Mouse (Mus musculus) cerebellum, postnatal 4 days (tissue): ENCODE data around the gene Naa80.

ENCODE experiments used
- DNase-seq, 2 experiments: peaks; one replicate each; pipeline ENCODE4 v3.0.0; 2022; ENCODE audit warnings: low spot score in 2 of 2, mixed read lengths in 1 of 2

Gene Naa80

DNA sequence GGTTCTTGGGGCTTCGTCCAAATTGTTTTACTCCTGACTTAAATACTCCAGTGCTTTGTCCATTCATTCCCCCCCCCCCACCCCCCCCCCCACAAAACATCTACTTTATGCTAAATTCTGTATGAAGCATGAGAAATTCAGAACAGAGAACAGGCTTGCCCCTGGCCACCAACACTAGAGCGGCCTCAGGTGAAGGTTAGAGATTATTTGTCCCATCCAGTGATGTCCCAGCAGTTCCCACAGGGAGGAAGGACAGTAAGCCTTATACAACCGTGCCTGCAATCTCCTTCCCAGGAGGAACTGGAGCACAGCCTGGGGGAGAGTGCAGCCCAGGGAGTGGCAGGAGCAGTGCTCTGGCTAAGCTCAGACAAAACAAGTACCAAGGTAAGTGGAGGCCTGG, at the start of gene Naa80:
TSS of gene Naa80 (plus strand) at position 301 of the 400 bp plus-strand sequence.
- DNase-seq, result no peak

DNA sequence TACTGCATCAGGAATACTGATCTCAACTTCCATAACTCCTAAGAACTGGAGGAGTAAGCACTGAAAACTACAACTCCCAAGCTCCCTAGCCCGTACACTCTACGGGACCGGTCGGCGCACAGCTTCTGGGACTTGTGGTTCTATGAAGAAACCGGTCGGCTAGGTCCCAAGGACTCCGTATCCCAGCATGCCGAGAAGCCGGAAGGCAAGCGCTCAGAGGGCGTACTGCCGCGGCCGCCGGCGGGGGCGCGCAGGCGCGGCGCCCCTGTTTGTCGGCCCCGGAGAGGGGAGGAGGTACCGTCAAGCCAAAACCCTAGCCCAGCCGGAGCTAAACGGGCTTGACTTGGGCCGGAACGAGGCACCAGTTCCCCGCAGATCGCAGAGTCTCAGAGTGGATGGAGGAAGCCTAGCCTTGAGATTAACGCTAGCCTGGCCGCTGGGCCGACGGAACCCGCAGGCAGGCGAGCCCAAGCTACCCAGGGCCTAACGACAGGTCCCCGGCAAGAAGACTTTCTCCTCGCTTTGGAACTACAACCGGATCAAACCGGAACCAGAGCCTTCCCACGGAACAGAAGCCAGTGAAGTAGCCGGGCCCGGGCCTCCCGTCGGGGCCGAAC, 44.8 kb upstream of the Naa80 start, which contains the start of gene Tmem115:
TSS of gene Tmem115 (plus strand) at position 155 of the 617 bp plus-strand sequence.
- peak; percentile 75 to 89 for DNase-seq

DNA sequence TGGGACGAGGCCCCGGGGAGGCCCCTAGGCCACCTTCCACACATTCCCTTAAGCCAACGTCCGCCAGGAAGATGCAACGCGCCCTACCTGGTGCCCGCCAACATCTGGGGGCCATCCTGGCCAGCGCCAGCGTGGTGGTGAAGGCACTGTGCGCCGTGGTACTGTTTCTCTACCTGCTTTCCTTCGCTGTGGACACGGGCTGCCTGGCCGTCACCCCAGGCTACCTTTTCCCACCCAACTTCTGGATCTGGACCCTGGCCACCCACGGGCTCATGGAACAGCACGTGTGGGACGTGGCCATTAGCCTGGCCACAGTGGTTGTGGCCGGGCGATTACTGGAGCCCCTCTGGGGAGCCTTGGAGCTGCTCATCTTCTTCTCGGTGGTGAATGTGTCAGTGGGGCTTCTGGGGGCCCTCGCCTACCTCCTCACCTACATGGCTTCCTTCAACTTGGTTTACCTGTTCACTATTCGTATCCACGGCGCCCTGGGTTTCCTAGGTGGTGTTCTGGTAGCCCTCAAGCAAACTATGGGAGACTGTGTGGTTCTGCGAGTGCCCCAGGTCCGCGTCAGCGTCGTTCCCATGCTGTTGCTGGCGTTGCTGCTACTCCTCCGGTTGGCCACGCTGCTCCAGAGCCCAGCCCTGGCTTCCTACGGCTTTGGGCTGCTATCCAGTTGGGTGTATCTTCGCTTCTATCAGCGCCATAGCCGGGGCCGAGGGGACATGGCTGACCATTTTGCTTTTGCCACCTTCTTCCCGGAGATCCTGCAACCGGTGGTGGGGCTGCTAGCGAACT, 44.1 kb upstream of the Naa80 start:
- no peak for DNase-seq

DNA sequence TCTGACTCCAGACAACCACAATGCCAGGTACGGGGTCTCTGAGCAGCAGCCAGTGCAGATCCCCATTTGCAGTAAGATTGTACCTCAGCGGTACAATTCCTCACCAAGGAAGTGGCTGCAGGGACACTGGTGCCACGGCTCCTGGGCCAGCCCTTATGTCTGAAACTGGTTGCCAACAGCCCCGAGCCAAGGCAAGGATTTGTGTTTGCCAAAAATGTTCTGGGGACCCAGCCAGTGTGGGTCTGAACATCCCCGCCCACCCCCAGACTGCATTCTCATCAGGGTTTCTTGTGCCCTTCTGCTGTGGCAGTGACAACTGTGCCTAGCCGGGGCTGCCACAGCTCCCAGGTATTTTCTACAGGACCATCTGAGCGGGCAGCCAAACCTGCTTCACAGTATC, 40.5 kb upstream of the Naa80 start:
- DNase-seq, result no peak

DNA sequence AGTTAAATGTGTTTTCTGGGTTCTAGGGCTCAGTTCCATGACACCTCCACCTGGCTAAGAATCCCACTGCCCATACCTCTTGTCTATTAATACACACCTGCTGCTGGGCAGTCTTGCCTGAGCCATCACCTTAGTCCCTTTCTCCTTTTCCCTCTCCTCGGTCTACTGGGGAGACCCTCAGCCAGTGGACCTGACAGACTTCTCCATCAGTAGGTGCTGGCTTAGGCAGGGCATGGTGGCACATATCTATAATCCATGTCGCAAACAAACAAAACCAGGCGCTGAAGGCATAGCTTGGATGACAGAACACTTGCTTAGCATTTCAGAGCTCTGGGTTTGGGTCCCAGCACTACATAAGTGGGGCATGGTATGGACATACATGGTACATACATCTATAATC, 40.0 kb upstream of the Naa80 start:
- DNase-seq, result no peak

DNA sequence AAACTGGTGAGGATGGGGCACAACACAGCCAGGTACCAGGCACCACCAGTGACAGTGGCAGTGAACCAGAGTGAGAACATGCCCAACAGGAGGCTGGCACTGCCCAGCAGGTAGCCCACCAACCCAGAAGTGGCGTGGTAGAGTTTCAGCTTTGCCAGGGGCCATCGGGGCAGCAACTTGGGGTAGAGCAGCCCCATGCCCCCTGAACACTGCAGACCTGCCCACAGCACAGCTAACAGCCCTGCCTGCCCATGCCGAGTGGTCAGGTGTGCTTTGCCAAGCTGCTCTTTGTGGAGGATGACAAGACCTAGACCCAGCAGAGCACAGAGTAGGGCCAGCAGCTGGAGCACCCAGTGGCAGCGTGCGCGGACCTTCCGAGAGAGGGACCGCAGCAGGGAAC, 38.7 kb upstream of the Naa80 start:
- DNase-seq, result no peak

DNA sequence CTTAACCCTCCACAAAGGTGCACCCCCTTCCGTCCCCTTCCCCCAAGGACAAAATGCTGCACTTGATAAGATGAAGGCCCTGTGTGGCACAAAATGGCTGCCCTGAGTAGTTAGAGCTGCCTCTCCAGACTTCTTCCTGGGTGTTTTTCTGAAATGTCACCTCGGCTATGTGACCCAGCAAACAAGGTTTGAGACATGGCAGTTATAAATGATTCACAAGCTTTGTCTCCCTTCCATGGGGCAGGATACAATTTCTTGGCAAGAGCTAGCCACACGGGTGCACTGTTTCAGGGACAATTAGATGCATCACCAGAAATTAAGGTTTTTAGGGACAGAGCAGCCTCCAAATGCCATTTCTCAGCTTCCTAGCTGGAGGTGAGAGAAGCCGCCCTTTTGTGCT, 38.3 kb upstream of the Naa80 start:
- DNase-seq, result no peak

DNA sequence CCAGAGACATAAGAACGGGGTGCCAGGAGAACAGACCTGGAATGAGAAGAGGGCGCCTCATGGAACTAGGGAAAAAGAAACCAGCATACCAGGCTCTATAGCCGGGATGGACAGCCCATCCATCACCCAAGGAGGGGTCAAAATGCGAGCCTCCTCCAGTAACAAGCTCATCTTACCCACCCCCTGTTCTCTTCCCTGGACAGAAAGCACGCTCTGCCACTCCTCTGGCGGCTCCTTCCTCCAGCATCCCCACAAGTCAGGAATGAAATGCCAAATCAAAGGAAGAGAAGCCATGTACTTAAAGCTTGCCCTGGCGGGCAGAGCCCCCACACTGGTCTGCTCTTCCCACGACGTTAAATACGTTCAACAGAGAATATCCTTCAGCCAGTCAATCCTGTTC, 37.7 kb upstream of the Naa80 start:
- no peak for DNase-seq

DNA sequence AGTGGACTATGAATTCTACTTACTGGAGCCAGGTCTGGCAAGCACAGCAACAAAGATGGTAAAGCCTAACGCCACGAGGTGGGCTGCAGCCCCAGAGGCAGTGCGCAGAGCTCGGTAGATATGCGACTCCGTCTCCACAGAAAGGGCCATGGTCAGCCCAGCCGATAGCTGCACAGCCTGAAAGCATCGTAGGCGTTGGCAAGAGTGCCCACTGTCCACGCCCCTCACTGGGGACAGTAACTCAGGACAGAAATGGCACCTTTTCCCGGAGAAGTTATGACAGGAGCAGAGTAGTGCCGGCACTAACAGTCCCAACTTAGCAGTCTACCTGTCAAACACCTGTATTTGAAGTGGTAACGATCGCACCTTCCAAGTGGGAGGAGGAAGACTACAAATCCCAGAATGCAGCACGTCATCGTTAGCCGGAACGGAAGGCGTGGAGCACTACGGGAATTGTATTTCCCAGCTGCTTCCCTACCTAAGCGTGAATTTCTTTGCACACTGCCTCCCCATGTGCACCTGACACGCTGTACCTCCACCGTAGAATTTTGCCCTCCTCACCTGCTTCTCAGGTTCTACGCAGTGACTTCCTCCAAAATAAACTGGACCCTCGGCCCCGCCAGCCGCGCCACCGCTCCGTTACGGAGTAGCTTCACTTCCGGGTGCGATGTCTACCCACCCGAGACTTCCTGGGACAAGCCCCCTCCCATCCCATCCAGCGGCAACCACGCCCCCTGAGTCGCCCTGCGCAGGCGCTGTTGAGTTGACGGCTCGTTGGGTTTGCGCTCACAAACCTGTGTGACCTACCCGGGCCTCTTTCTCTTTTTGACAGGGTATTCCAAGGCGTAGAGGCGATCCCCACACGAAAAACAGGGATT, 37.0 kb upstream of the Naa80 start, which contains the start of the genes Cyb561d2 and Nprl2:
TSS of gene Cyb561d2 (minus strand) at position 720 of the 878 bp plus-strand sequence.
TSS of gene Nprl2 (plus strand) at position 753 of the 878 bp plus-strand sequence.
- DNase-seq, result peak; percentile 86 to 92

DNA sequence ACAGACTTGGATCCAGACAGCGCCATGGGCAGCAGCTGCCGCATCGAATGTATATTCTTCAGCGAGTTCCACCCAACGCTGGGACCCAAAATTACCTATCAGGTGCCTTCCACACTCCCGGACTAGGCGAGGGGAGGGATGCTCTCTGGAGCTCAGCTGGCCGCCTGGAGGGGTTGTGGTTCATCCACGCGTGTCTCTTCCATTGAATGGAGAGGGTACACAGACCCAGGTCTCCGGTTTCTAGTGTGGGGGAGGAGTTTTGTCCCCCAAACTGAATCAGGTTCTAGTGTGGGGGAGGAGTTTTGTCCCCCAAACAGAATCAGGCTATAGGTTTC, 36.4 kb upstream of the Naa80 start:
- DNase-seq, result no peak

DNA sequence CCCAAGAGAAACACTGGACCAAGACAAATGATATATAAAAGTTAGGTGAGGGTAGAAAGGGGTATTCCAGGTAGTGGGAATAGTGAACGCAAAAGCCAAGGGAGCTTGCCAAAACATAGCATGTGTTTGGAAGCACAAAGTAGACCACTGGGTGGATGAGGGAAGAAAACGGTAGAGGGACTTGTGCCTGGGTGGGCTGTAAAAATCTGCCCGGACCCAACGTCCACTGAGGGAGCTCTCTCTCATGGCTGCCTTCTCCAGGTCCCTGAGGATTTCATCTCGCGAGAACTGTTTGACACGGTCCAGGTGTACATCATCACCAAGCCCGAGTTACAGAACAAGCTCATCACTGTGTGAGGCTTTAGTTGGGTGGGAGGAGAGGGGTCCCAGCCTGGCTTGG, 36.0 kb upstream of the Naa80 start:
- no peak for DNase-seq

DNA sequence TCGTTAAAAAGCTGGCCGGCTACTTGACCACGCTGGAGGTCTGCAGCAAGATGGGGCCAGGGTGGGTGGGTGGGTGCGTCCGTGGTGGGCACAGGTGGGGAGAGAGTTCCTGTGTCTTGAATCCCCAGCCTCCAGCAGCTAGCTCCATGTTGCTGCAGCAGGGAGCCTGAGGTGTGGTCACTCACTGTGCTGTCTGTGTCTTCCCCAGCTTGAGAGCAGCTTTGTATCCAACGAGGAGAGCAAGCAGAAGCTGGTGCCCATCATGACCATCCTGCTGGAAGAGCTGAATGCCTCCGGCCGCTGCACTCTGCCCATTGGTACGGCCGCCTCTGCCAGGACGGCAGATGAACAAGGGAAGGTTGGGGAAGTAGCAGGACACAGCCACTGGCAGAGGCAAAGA, 35.4 kb upstream of the Naa80 start:
- DNase-seq, result no peak

DNA sequence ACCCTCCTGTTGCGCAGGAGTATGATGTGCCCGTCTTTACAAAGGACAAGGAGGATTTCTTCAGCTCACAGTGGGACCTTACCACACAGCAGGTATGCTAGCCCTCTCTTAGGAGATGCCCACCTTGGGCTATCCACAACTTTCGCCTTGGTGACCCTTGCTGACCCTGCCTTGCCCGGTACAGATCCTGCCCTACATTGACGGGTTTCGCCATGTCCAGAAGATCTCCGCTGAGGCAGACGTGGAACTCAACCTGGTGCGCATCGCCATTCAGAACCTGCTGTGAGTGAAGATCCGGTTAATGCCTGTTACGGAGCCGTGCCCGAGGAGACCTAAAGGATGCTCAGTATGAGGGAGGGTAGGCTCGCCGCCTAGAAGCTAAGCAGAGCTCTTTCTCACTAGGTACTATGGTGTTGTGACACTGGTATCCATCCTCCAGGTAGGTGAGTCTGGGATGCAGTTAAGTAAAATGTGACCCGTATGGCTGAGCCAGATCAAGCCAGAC, 34.4 kb upstream of the Naa80 start:
- DNase-seq, result no peak

DNA sequence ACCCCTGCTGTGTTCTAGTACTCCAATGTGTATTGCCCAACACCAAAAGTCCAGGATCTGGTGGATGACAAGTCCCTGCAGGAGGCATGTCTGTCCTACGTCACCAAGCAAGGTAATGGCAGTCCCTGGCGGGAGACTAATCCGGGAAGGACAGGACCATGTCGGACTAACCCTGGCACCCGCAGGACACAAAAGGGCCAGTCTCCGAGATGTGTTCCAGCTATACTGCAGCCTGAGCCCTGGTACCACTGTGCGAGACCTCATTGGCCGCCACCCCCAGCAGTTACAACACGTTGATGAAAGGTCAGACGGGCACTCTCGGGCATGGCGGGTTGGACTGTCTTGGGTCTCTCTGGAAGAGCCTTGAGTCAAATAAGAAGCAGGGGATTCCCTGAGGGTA, 34.0 kb upstream of the Naa80 start:
- DNase-seq, result no peak

DNA sequence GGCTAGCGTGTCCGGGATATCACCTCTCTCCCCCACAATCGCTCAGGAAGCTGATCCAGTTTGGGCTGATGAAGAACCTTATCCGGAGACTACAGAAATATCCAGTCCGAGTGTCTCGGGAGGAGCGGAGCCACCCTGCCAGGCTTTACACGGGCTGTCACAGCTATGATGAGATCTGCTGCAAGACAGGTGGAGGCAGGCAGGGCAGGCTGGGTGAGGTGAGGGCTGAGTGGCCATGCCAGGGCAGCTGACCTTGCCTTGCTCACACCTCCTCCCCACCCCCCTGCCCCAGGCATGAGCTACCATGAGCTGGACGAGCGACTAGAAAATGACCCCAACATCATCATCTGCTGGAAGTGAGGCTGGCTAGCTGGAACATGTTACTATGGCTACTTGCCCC, 33.5 kb upstream of the Naa80 start:
- DNase-seq, result no peak

DNA sequence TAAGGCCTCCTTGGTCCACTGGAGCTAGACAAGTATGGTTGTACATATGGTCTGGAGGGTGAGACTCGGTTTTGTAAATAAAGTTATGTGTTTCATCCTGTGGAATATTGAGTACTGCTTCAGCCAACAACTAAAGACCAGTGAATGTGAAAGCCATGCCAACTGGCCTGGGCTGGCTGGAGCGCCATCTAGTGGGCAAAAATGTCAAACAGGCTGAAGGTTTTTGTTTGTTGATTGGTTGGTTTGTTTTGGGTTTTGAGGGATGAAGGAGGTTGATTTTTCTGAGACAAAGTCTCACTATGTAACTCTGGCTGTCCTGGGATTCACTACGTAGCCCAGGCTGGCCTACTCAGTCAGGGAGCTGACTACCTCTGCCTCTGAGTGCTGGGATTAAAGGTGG, 33.1 kb upstream of the Naa80 start:
- peak; percentile 63 to 85 for DNase-seq

DNA sequence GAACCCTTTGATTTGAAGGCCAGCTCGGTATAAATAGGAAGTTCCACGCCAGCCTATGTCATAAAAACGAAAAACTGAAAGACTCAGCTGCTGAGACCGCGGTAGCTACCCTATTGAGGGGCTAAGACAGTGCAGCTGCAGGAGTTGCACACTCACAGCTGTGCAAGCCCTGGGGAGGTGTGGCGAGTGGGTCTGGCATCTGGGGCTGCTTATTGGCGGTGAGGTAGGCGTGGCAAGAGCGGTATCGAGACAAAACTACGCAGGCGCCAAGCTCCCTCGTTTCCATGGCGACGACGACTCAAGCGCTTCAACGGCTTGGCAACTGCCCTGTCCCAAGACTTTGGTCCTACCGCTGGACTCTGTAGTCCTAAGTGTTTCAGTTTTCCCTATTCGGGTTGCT, 31.7 kb upstream of the Naa80 start, which contains the start of gene Zmynd10:
TSS of gene Zmynd10 (plus strand) at position 273 of the 400 bp plus-strand sequence.
- DNase-seq, result peak; percentile 46 to 78

DNA sequence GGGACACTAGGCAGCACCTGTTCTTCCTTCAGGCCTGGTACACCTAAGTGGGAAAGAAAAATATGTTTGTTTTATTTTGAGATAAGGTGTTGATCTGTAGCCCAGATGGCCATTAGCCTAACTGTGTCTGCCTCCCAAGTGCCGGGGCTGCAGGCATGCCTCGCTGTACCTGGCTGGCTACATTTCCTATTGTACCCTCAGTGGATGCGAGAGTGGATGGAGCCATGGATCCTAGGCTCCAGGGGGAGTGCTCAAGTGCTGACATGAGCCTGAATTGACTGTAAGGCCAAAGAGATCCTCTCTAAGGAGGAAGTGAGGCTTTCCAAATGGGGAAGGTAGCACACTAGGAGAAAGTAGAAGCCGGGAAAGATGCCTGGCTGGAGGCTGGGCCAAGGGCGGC, 30.7 kb upstream of the Naa80 start:
- DNase-seq, result no peak

DNA sequence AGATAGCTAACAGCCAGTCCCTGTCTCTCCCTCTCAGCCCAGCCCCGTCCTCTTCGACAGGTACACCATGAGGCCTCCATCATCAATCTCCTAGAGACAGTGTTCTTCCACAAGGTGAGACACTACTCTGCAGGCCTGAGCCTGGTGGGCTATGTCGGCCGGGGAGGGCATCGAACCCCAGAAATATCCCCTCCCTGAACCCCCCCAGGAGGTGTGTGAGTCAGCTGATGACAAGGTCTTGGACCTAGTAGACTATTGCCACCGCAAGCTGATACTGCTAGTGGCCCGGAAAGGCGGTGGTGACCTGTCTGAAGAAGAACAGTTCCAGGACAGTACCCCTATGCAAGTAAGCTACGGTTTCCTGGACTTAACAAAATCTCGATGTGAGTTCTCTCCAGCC, 29.9 kb upstream of the Naa80 start:
- no peak for DNase-seq

DNA sequence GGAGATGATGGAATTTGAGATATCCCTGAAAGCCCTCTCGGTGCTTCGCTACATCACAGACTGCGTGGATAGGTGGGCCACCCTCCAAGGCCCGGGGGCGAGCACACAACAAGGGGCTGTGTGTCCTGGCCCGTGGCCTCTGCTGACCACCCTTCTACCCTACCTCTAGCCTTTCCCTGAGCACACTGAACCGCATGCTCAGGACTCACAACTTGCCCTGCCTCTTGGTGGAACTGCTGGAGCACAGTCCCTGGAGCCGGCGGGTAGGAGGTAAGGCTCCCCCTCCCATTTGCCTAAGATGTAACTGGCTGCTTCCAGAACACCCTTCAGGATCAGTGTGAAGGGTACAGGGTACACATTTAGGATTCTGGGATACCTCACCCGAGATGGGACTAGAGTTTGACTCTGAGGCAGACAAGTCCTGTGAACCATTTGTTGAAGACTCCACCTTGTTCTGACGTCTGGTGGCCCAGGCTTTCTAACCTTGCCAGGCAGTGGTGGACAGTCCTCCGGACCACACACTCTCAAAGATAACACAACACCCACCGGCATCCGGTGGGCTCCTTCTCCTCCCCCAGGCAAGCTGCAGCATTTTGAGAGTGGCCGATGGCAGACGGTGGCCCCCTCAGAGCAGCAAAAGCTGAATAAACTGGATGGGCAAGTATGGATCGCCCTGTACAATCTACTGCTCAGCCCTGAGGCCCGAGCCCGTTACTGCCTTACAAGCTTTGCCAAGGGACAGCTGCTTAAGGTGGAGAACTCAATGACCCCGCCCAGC, 29.2 kb upstream of the Naa80 start:
- DNase-seq, result no peak

DNA sequence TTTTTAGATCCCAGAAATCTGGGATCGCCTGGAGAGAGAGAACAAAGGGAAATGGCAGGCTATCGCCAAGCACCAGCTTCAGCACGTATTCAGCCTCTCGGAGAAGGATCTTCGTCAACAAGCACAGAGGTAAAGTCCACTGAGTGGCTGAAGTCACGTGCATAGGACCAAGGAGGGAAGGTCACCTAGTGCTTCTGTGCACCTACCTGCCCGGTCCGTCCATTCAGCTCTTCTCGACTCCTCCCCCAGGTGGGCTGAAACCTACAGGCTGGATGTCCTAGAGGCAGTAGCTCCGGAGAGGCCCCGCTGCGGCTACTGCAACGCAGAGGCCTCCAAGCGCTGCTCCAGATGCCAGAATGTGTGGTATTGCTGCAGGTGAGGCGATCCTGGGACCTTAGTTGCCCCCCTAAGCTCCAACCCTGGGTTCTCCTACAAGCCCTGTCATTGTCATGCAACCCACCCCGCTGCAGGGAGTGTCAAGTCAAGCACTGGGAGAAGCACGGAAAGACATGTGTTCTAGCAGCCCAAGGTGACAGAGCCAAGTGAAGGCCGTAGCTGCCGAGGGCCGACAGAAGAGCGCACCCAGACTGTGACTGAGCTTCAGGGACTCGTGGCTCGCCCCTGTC, 28.1 kb upstream of the Naa80 start:
- no peak for DNase-seq
